Mouse (Mus musculus) kidney, embryonic 16.5 days (tissue): Measurements from ENCODE around the gene Twist2. TPM values are rescaled to one million over a fixed set of nuclear protein-coding genes. Genes with fewer than 3 reads are reported as not detected.

Source experiments
- ATAC-seq: fragments of 200-750 bp; cut with Nextera tagmentation; 2 replicates; pipeline ENCODE4 v1.8.0; 2017; ENCODE audit warnings: moderate TSS enrichment; ENCODE audit not compliant: low FRiP score, low TSS enrichment
- H3K27ac ChIP-seq: fragments of 300-500 bp; sonication (generic); 2 replicates; pipeline ENCODE4 v1.5.1; 2014; ENCODE audit warnings: low read length
- H3K27me3 ChIP-seq: fragments of 300-500 bp; sonication (generic); 2 replicates; pipeline ENCODE4 v1.6.1; 2014; ENCODE audit warnings: low read length, control low read depth, mixed read lengths; ENCODE audit not compliant: insufficient read depth
- H3K36me3 ChIP-seq: fragments of 300-500 bp; sonication (generic); 2 replicates; pipeline ENCODE4 v1.6.1; 2014; ENCODE audit warnings: low read length, control low read depth, mixed read lengths; ENCODE audit not compliant: insufficient read depth
- H3K4me1 ChIP-seq: fragments of 300-500 bp; sonication (generic); 2 replicates; pipeline ENCODE4 v1.6.1; 2014; ENCODE audit warnings: low read length, control low read depth, mixed read lengths; ENCODE audit not compliant: insufficient read depth
- H3K4me2 ChIP-seq: fragments of 300-500 bp; sonication (generic); replicated peaks from 2 replicates; pipeline ENCODE4 v1.6.1; 2014; ENCODE audit warnings: low read depth, low read length
- H3K4me3 ChIP-seq: fragments of 300-500 bp; sonication (generic); 2 replicates; pipeline ENCODE4 v1.5.1; 2014; ENCODE audit warnings: mild to moderate bottlenecking, low read length
- H3K9ac ChIP-seq: fragments of 300-500 bp; sonication (generic); replicated peaks from 2 replicates; pipeline ENCODE4 v1.6.1; 2014; ENCODE audit warnings: low read length
- H3K9me3 ChIP-seq: fragments of 300-500 bp; sonication (generic); 2 replicates; pipeline ENCODE4 v1.6.1; 2016; ENCODE audit warnings: low read length, control low read depth
- WGBS: fragments of 180-500 bp; shearing (Covaris S2); extraction: QIAGEN DNeasy Blood & Tissue Kit; methylation state at CpG from one replicate; pipeline ENCODE4 v1.1.7; 2014; 5-methylcytosine and 5-hydroxymethylcytosine counted together
- polyA plus RNA-seq: library from polyadenylated mRNA; unstranded; fragments of >200 nt; fragmentation: Nextera tagmentation; extraction: Ambion mirVana; gene quantifications from 2 replicates; pipeline ENCODE4 v1.2.1, GENCODE M21; 2015

The Twist2 gene
- polyA plus RNA-seq, 1 experiment from 2014 or later = 8.3 TPM

DNA sequence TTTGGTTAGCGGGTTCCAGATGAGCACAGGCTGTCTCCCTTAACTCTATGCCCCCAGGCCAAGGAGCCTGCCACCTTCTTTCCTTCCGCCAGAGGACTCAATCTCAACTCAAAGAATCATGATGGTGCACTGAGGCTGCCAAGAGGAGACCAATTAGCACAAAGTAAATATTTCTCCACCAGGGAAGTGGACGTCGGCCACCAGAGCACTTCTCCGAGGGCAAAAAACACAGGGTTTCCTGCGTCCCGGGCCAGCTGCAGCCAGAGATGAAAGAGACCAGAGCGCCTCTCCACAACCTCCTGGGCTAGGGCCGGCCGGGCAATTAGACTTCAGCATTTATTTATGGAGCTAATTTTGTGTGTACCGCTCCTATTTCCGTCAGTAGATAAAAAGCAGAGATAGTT lies 31.0 kb upstream of the Twist2 start:
- Histone ChIP-seq H3K27ac (no peak overlapping the region), H3K27me3 (peaks cover 23% of the 10 kb centered on the region), H3K9me3 (no peaks in the 10 kb centered on the region), H3K36me3 (no peaks in the 10 kb centered on the region), H3K4me1 (peaks cover 10% of the 10 kb centered on the region; the same call in 1 of the 2 replicates), H3K9ac (no peak overlapping the region), H3K4me3 (no peak overlapping the region), H3K4me2 (no peak overlapping the region)
- 4% methylated on average over 12 of the region's 12 CpGs for WGBS
- ATAC-seq = no peak

DNA sequence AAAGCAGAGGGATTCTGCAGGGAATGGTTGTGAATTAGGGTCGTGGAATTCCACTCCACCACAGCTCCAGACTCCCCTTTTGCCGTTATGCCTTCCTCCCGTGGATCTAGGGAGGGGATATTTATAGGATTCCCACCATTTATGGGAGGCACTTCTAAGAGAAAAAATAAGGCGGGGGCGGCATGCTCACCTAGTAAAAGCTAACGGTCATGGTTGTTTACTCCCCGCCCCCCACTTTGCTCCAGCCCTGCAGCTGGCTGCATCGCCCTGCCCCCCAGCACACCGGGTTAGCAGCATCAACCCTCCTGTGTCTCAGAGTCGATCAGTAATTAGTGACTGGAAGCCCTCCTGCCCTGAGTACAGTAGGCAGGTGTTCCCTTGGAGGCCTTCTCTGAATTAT lies 30.6 kb upstream of the Twist2 start:
- H3K9me3 ChIP-seq = no peaks in the 10 kb centered on the region
- no peak for ATAC-seq
- H3K4me2 ChIP-seq = no peak overlapping the region
- no peak overlapping the region for H3K27ac ChIP-seq
- H3K4me1 ChIP-seq = peaks cover 10% of the 10 kb centered on the region; the same call in 1 of the 2 replicates
- H3K36me3 ChIP-seq = no peaks in the 10 kb centered on the region
- no peak overlapping the region for H3K4me3 ChIP-seq
- no peak overlapping the region for H3K9ac ChIP-seq
- H3K27me3 ChIP-seq = peaks cover 20% of the 10 kb centered on the region; the same call in 1 of the 2 replicates
- 2% methylated on average over 10 of the region's 10 CpGs for WGBS

DNA sequence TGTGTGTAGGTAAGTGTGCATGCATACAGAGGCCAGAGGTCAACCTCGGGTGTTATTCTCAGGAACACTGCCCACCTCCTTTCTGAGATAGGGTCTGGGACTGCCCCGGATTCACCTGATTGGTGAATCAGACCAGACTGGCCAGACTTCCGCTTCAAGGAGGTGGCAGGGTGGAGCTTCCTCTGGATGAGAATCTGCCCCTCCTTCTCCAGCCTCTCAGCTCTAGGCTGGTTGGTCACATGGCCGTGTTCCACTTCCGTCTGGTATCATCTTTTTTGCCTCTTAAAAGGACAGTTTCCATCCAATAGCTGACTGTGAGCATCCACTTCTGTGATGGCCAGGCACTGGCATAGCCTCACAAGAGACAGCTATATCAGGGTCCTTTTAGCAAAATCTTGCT lies 24.3 kb upstream of the Twist2 start:
- no peaks in the 10 kb centered on the region for H3K9me3 ChIP-seq
- H3K4me1 ChIP-seq = no peaks in the 10 kb centered on the region
- no peaks in the 10 kb centered on the region for H3K36me3 ChIP-seq
- peaks cover 6% of the 10 kb centered on the region; the same call in 1 of the 2 replicates for H3K27me3 ChIP-seq
- H3K27ac ChIP-seq = no peak overlapping the region
- H3K4me3 ChIP-seq = no peak overlapping the region
- H3K4me2 ChIP-seq = no peak overlapping the region
- 70% methylated on average over 5 of the region's 5 CpGs for WGBS
- ATAC-seq = no peak
- H3K9ac ChIP-seq = no peak overlapping the region

GRCm38 (mm10) chr1:91779819-91780218 lies 21.4 kb upstream of the Twist2 start:
- Histone ChIP-seq H3K27me3 (no peaks in the 10 kb centered on the region), H3K4me3 (no peak overlapping the region), H3K4me2 (no peak overlapping the region), H3K9me3 (no peaks in the 10 kb centered on the region), H3K4me1 (no peaks in the 10 kb centered on the region), H3K36me3 (no peaks in the 10 kb centered on the region), H3K27ac (no peak overlapping the region), H3K9ac (no peak overlapping the region)
- no peak for ATAC-seq
- 89% methylated on average over 4 of the region's 4 CpGs for WGBS

DNA sequence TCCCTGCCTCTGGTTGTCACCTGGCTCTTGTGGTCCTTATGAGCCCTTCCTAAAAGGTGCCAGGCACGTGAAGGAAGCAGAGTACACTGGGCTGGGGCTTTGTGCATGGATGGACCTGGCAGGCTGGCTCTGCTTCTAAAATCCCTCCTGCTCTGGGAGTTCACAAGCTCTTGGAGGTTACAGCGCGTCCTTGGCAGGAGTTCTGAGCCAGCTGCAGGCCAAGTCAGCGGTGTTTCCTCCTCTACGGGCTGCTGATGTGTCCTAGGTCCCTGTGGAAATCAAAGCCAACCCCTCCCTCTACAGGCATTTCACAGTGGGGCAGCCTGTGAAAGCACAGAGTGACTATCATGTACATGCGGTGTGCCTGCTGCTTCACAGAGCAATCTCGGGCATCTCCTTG lies 20.1 kb upstream of the Twist2 start:
- Histone ChIP-seq H3K4me2 (no peak overlapping the region), H3K4me1 (no peaks in the 10 kb centered on the region), H3K27me3 (no peaks in the 10 kb centered on the region), H3K27ac (no peak overlapping the region), H3K36me3 (no peaks in the 10 kb centered on the region), H3K9ac (no peak overlapping the region), H3K9me3 (no peaks in the 10 kb centered on the region), H3K4me3 (no peak overlapping the region)
- WGBS = 84% methylated on average over 7 of the region's 7 CpGs
- no peak for ATAC-seq

GRCm38 (mm10) chr1:91784162-91784561 lies 17.1 kb upstream of the Twist2 start:
- Histone ChIP-seq H3K4me3 (no peak overlapping the region), H3K27ac (no peak overlapping the region), H3K9me3 (no peaks in the 10 kb centered on the region), H3K36me3 (no peaks in the 10 kb centered on the region), H3K9ac (no peak overlapping the region), H3K4me2 (no peak overlapping the region), H3K4me1 (no peaks in the 10 kb centered on the region), H3K27me3 (no peaks in the 10 kb centered on the region)
- 74% methylated on average over 3 of the region's 3 CpGs for WGBS
- no peak for ATAC-seq

GRCm38 (mm10) chr1:91799323-91799722 lies 1.9 kb upstream of the Twist2 start:
- peak; percentile 55 for ATAC-seq
- 24% methylated on average over 3 of the region's 3 CpGs for whole genome bisulfite sequencing
- H3K4me1 ChIP-seq = peaks cover 29% of the 10 kb centered on the region
- no peaks in the 10 kb centered on the region for H3K9me3 ChIP-seq
- no peak overlapping the region for H3K4me3 ChIP-seq
- no peak overlapping the region for H3K27ac ChIP-seq
- H3K9ac ChIP-seq = 0 out of 2 replicates have a peak overlapping the region, but pooled peaks have one; percentile 7
- no peak overlapping the region for H3K4me2 ChIP-seq
- no peaks in the 10 kb centered on the region for H3K36me3 ChIP-seq
- H3K27me3 ChIP-seq = peaks cover 57% of the 10 kb centered on the region

- no peak overlapping the region for H3K27ac ChIP-seq
- H3K27me3 ChIP-seq = peaks cover 64% of the 10 kb centered on the region
- H3K4me2 ChIP-seq = peak overlapping the region; percentile 93
- no peaks in the 10 kb centered on the region for H3K36me3 ChIP-seq
- H3K4me1 ChIP-seq = peaks cover 29% of the 10 kb centered on the region
- peak overlapping the region; percentile 60 for H3K4me3 ChIP-seq
- no peak for ATAC-seq
- 34% methylated on average over 13 of the region's 13 CpGs for WGBS
- H3K9ac ChIP-seq = no peak overlapping the region
- no peaks in the 10 kb centered on the region for H3K9me3 ChIP-seq
Observed at GRCm38 (mm10) chr1:91800348-91800747, 913 bp upstream of the Twist2 start.

GRCm38 (mm10) chr1:91801844-91802366 lies 644 bp downstream of the Twist2 start:
- H3K4me3 ChIP-seq = peak overlapping the region; percentile 60
- 0 out of 2 replicates have a peak, but pooled peaks have one; percentile 19 for ATAC-seq
- no peaks in the 10 kb centered on the region for H3K36me3 ChIP-seq
- 2% methylated on average over 45 of the region's 45 CpGs for WGBS
- H3K9ac ChIP-seq = peak overlapping the region; percentile 69
- H3K4me2 ChIP-seq = peak overlapping the region; percentile 93
- peaks cover 72% of the 10 kb centered on the region for H3K27me3 ChIP-seq
- no peak overlapping the region for H3K27ac ChIP-seq
- no peaks in the 10 kb centered on the region for H3K9me3 ChIP-seq
- H3K4me1 ChIP-seq = peaks cover 29% of the 10 kb centered on the region

DNA sequence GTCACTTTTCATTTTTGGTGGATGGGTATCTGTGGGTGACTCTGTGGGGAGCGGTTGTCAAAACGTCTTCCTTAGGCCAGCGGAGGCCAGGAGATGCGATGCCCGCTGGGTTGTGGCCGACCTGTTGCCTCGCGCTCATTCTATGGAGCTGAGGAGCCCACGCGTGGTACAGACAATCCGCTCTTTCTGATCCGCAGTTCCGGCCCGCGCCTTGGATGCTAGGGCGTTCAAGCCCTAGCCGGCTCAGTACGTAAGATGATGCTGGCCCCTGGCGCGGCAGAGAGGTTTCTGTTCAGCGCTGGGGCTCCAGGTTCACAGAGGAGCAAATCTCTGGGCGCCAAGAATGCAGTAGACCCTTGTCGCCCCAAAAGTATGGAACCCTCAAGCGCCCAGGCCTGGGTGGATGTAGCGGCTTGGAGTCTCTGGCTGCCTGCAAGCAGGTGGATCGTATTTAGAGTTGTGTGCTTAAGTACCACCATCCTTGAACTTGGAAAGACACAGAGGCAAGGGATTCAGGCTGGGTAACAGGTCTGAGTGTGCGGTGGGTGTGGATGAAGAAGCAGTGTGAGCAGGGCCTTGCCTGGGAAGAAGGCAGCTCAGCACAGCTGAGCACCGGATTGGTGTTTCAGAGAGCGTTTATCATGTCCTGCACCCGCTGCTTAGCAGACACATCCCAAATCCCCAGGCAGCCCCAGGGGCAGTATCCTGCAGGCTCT lies 1.3 kb downstream of the Twist2 start:
- ATAC-seq = no peak
- Histone ChIP-seq H3K27me3 (peaks cover 72% of the 10 kb centered on the region), H3K9ac (peak overlapping the region; percentile 69), H3K36me3 (no peaks in the 10 kb centered on the region), H3K9me3 (no peaks in the 10 kb centered on the region), H3K4me2 (peak overlapping the region; percentile 93), H3K4me1 (peaks cover 29% of the 10 kb centered on the region), H3K4me3 (peak overlapping the region; percentile 60), H3K27ac (no peak overlapping the region)
- WGBS = 5% methylated on average over 30 of the region's 30 CpGs
